Mouse (Mus musculus): Measurements from ENCODE around the gene Brcc3.

- TF ChIP-seq POLR2A (IDR thresholded peaks at IDR 0.05; ENCODE audit: insufficient read length, low read depth), result no peak
- TF ChIP-seq E2F4 (IDR thresholded peaks at IDR 0.05; ENCODE audit: insufficient read depth), result no peak
- TF ChIP-seq MYOD1 (IDR thresholded peaks at IDR 0.05; ENCODE audit: control insufficient read depth in 1 of 3, insufficient read length in 2 of 3, low read depth in 2 of 3), result no peak
- TF ChIP-seq CEBPB (IDR thresholded peaks at IDR 0.05; ENCODE audit: insufficient read depth, poor library complexity, severe bottlenecking), result no peak
These were observed 39.6 kb upstream of the Brcc3 start for GRCm38 (mm10) chrX:75376815-75377214.
